Mouse (Mus musculus): ENCODE results near the gene Lgals4. TPM values are rescaled to one million over a fixed set of nuclear protein-coding genes. Genes with fewer than 3 reads are reported as not detected.
"Not testable (repeated sequence)": the region's sequence is repeated elsewhere in the genome, so short reads cannot be mapped to it uniquely, and the experiment has no call there.

Gene Lgals4
- polyA plus RNA-seq, 1 experiment from 2014 or later = 2.8 TPM

GRCm38 (mm10) chr7:28865481-28866300 lies 32.0 kb downstream of the Lgals4 start:
- 39% methylated on average over 33 of the region's 33 CpGs for whole genome bisulfite sequencing
- Histone ChIP-seq H3K36me3 (no peaks in the 10 kb centered on the region), H3K9me3 (0 out of 2 replicates have a peak, but pooled peaks cover 5% of the 10 kb centered on the region), H3K4me3 (peak overlapping the region; percentile 50), H3K27me3 (ENCODE audit: insufficient read depth, poor library complexity, severe bottlenecking) (peaks cover 5% of the 10 kb centered on the region; the same call in 1 of the 2 replicates), H3K4me1 (peaks cover 31% of the 10 kb centered on the region), H3K27ac (peak overlapping the region; percentile 79)
- peak; percentile 94 for DNase-seq (ENCODE audit: low spot score)

GRCm38 (mm10) chr7:28866769-28867507 lies 33.3 kb downstream of the Lgals4 start:
- H3K27me3 ChIP-seq (ENCODE audit: insufficient read depth, poor library complexity, severe bottlenecking) = peaks cover 5% of the 10 kb centered on the region; the same call in 1 of the 2 replicates
- WGBS = 90% methylated on average over 28 of the region's 28 CpGs
- no peak overlapping the region for H3K4me3 ChIP-seq
- DNase-seq (ENCODE audit: low spot score) = no peak
- peak overlapping the region; percentile 72 for H3K27ac ChIP-seq
- no peaks in the 10 kb centered on the region for H3K36me3 ChIP-seq
- no peaks in the 10 kb centered on the region for H3K9me3 ChIP-seq
- peaks cover 31% of the 10 kb centered on the region for H3K4me1 ChIP-seq

- Histone ChIP-seq H3K27ac (peak overlapping the region; percentile 72), H3K4me3 (peak overlapping the region; percentile 42; the same call in 1 of the 2 replicates), H3K4me1 (peaks cover 31% of the 10 kb centered on the region)
- not testable (repeated sequence) for DNase-seq (ENCODE audit: low spot score); H3K27me3 ChIP-seq (ENCODE audit: insufficient read depth, poor library complexity, severe bottlenecking); H3K36me3 ChIP-seq; H3K9me3 ChIP-seq
- 24% methylated on average over 23 of the region's 23 CpGs for WGBS
Observed at GRCm38 (mm10) chr7:28867508-28868340, 34.1 kb downstream of the Lgals4 start.

- DNase-seq (ENCODE audit: low spot score) = no peak
- no peaks in the 10 kb centered on the region for H3K36me3 ChIP-seq
- H3K27me3 ChIP-seq (ENCODE audit: insufficient read depth, poor library complexity, severe bottlenecking) = no peaks in the 10 kb centered on the region
- H3K4me1 ChIP-seq = peaks cover 13% of the 10 kb centered on the region
- no peaks in the 10 kb centered on the region for H3K9me3 ChIP-seq
- H3K27ac ChIP-seq = no peak overlapping the region
- WGBS = 87% methylated on average over 24 of the region's 24 CpGs
- H3K4me3 ChIP-seq = no peak overlapping the region
Observed at GRCm38 (mm10) chr7:28870901-28871664, 37.4 kb downstream of the Lgals4 start.

GRCm38 (mm10) chr7:28874565-28874964 lies 40.9 kb downstream of the Lgals4 start:
- no peak overlapping the region for H3K4me3 ChIP-seq

GRCm38 (mm10) chr7:28876099-28876498 lies 42.4 kb downstream of the Lgals4 start:
- WGBS = 74% methylated on average over 4 of the region's 4 CpGs
- no peaks in the 10 kb centered on the region for H3K9me3 ChIP-seq
- no peak overlapping the region for H3K4me3 ChIP-seq
- DNase-seq (ENCODE audit: low spot score) = no peak
- H3K4me1 ChIP-seq = peaks cover 10% of the 10 kb centered on the region; the same call in 1 of the 2 replicates
- H3K36me3 ChIP-seq = no peaks in the 10 kb centered on the region
- no peak overlapping the region for H3K27ac ChIP-seq
- peaks cover 5% of the 10 kb centered on the region; the same call in 1 of the 2 replicates for H3K27me3 ChIP-seq (ENCODE audit: insufficient read depth, poor library complexity, severe bottlenecking)

More at GRCm38 (mm10) chr7:28874565-28874964, 40.9 kb downstream of the Lgals4 start:
- H3K36me3 ChIP-seq = no peaks in the 10 kb centered on the region
- no peak for DNase-seq (ENCODE audit: low spot score)
- WGBS = 69% methylated on average over 2 of the region's 2 CpGs
- H3K4me1 ChIP-seq = peaks cover 5% of the 10 kb centered on the region; the same call in 1 of the 2 replicates
- no peaks in the 10 kb centered on the region for H3K9me3 ChIP-seq
- H3K27ac ChIP-seq = no peak overlapping the region
- H3K27me3 ChIP-seq (ENCODE audit: insufficient read depth, poor library complexity, severe bottlenecking) = no peaks in the 10 kb centered on the region

GRCm38 (mm10) chr7:28877155-28877554 lies 43.5 kb downstream of the Lgals4 start:
- no peak overlapping the region for H3K27ac ChIP-seq
- no peaks in the 10 kb centered on the region for H3K36me3 ChIP-seq
- no peak overlapping the region for H3K4me3 ChIP-seq
- H3K27me3 ChIP-seq (ENCODE audit: insufficient read depth, poor library complexity, severe bottlenecking) = peaks cover 11% of the 10 kb centered on the region; the same call in 1 of the 2 replicates
- no peaks in the 10 kb centered on the region for H3K9me3 ChIP-seq
- H3K4me1 ChIP-seq = peaks cover 10% of the 10 kb centered on the region; the same call in 1 of the 2 replicates
- no peak for DNase-seq (ENCODE audit: low spot score)
- 71% methylated on average over 7 of the region's 7 CpGs for WGBS

- Histone ChIP-seq H3K9me3 (no peaks in the 10 kb centered on the region), H3K4me3 (no peak overlapping the region), H3K4me1 (peaks cover 10% of the 10 kb centered on the region; the same call in 1 of the 2 replicates), H3K27ac (no peak overlapping the region), H3K27me3 (ENCODE audit: insufficient read depth, poor library complexity, severe bottlenecking) (peaks cover 11% of the 10 kb centered on the region; the same call in 1 of the 2 replicates), H3K36me3 (no peaks in the 10 kb centered on the region)
- WGBS = 69% methylated on average over 4 of the region's 4 CpGs
- DNase-seq (ENCODE audit: low spot score) = no peak
Observed at GRCm38 (mm10) chr7:28877856-28878255, 44.2 kb downstream of the Lgals4 start.

GRCm38 (mm10) chr7:28879606-28880005 lies 46.0 kb downstream of the Lgals4 start:
- Histone ChIP-seq H3K4me3 (no peak overlapping the region), H3K27ac (no peak overlapping the region), H3K4me1 (peaks cover 10% of the 10 kb centered on the region; the same call in 1 of the 2 replicates), H3K27me3 (ENCODE audit: insufficient read depth, poor library complexity, severe bottlenecking) (peaks cover 11% of the 10 kb centered on the region; the same call in 1 of the 2 replicates), H3K36me3 (no peaks in the 10 kb centered on the region), H3K9me3 (no peaks in the 10 kb centered on the region)
- 63% methylated on average over 7 of the region's 7 CpGs for WGBS
- no peak for DNase-seq (ENCODE audit: low spot score)

GRCm38 (mm10) chr7:28880554-28880953 lies 46.9 kb downstream of the Lgals4 start:
- Histone ChIP-seq H3K9me3 (no peaks in the 10 kb centered on the region), H3K36me3 (no peaks in the 10 kb centered on the region), H3K27me3 (ENCODE audit: insufficient read depth, poor library complexity, severe bottlenecking) (peaks cover 16% of the 10 kb centered on the region; the same call in 1 of the 2 replicates), H3K4me3 (no peak overlapping the region), H3K4me1 (peaks cover 10% of the 10 kb centered on the region; the same call in 1 of the 2 replicates), H3K27ac (no peak overlapping the region)
- 75% methylated on average over 10 of the region's 10 CpGs for WGBS
- no peak for DNase-seq (ENCODE audit: low spot score)

- H3K36me3 ChIP-seq = no peaks in the 10 kb centered on the region
- H3K27ac ChIP-seq = no peak within 1 kb of the TSS
- peaks cover 22% of the 10 kb centered on the region for H3K27me3 ChIP-seq (ENCODE audit: insufficient read depth, poor library complexity, severe bottlenecking)
- no peak for DNase-seq (ENCODE audit: low spot score)
- 40% methylated on average over 13 of the region's 13 CpGs for WGBS
- no peak within 1 kb of the TSS for H3K4me3 ChIP-seq
- H3K9me3 ChIP-seq = no peaks in the 10 kb centered on the region
- peaks cover 5% of the 10 kb centered on the region; the same call in 1 of the 2 replicates for H3K4me1 ChIP-seq
Observed at GRCm38 (mm10) chr7:28881199-28881598, 47.5 kb downstream of the Lgals4 start, which contains the start of gene Capn12. TSS of gene Capn12 (plus strand) at chr7:28881422.
